Mouse (Mus musculus) embryo, embryonic 9.5 days (tissue): ENCODE results near the gene Prkca.
A peak's percentile ranks its signal among the peaks of the same experiment; 100 is the strongest.

ENCODE experiments used
- DNase-seq: peaks from one replicate; pipeline ENCODE4 v3.0.0-alpha.2; 2017; ENCODE audit errors: extremely low spot score

Gene Prkca

GRCm38 (mm10) chr11:108010465-108010864 lies 333.3 kb downstream of the Prkca start:
- DNase-seq = no peak

GRCm38 (mm10) chr11:107998891-107999290 lies 344.8 kb downstream of the Prkca start:
- no peak for DNase-seq

- no peak for DNase-seq
Observed at GRCm38 (mm10) chr11:107996896-107997670, 346.6 kb downstream of the Prkca start.

GRCm38 (mm10) chr11:107994487-107994886 lies 349.2 kb downstream of the Prkca start:
- DNase-seq = peak; percentile 54

- DNase-seq = no peak
Observed at GRCm38 (mm10) chr11:107993792-107994191, 349.9 kb downstream of the Prkca start.

- no peak for DNase-seq
Observed at GRCm38 (mm10) chr11:107992500-107992899, 351.2 kb downstream of the Prkca start.

GRCm38 (mm10) chr11:107991990-107992389 lies 351.7 kb downstream of the Prkca start:
- DNase-seq = no peak

GRCm38 (mm10) chr11:107989241-107989640 lies 354.5 kb downstream of the Prkca start:
- no peak for DNase-seq

GRCm38 (mm10) chr11:107985941-107986340 lies 357.8 kb downstream of the Prkca start:
- DNase-seq = no peak

- no peak for DNase-seq
Observed at GRCm38 (mm10) chr11:107983883-107984282, 359.8 kb downstream of the Prkca start.

GRCm38 (mm10) chr11:107983224-107983623 lies 360.5 kb downstream of the Prkca start:
- no peak for DNase-seq

- DNase-seq = peak; percentile 76
Observed at GRCm38 (mm10) chr11:107982225-107982896, 361.4 kb downstream of the Prkca start.

- no peak for DNase-seq
Observed at GRCm38 (mm10) chr11:107979497-107980174, 364.1 kb downstream of the Prkca start.

- no peak for DNase-seq
Observed at GRCm38 (mm10) chr11:107969943-107970342, 373.8 kb downstream of the Prkca start.

- DNase-seq = no peak
Observed at GRCm38 (mm10) chr11:107968147-107968546, 375.6 kb downstream of the Prkca start.

GRCm38 (mm10) chr11:107966229-107966628 lies 377.5 kb downstream of the Prkca start:
- no peak for DNase-seq

GRCm38 (mm10) chr11:107965449-107965848 lies 378.3 kb downstream of the Prkca start:
- DNase-seq = no peak

- no peak for DNase-seq
Observed at GRCm38 (mm10) chr11:107957566-107958350, 386.0 kb downstream of the Prkca start.

GRCm38 (mm10) chr11:107955191-107956062 lies 388.3 kb downstream of the Prkca start:
- no peak for DNase-seq

GRCm38 (mm10) chr11:107951431-107951830 lies 392.3 kb downstream of the Prkca start:
- DNase-seq = no peak

- no peak for DNase-seq
Observed at GRCm38 (mm10) chr11:107950658-107951057, 393.1 kb downstream of the Prkca start.
